Mouse (Mus musculus) mouse trophoblast stem cell (cell line): ENCODE results near the gene Tk1.
"Not testable (repeated sequence)": the region's sequence is repeated elsewhere in the genome, so short reads cannot be mapped to it uniquely, and the experiment has no call there.

Source experiments
- in situ Hi-C, 2 experiments: fragments of 300-500 bp; cut with MseI, MboI; formaldehyde crosslinking; loops; 2 replicates in 1 of 2; 3 replicates in 1 of 2; pipeline ENCODE4 v1.15.1; 2025

Tk1 gene

GRCm38 (mm10) chr11:117847593-117848215 lies 21.8 kb upstream of the Tk1 start:
- in situ Hi-C loops, result no loop called here

GRCm38 (mm10) chr11:117846640-117847039 lies 20.7 kb upstream of the Tk1 start:
- in situ Hi-C loops, result no loop called here

GRCm38 (mm10) chr11:117845651-117846050 lies 19.8 kb upstream of the Tk1 start:
- in situ Hi-C loops, result no loop called here

- in situ Hi-C loops, result no loop called here
Measured at GRCm38 (mm10) chr11:117844997-117845396, 19.1 kb upstream of the Tk1 start.

- in situ Hi-C loops, result no loop called here
Measured at GRCm38 (mm10) chr11:117843434-117843833, 17.5 kb upstream of the Tk1 start.

GRCm38 (mm10) chr11:117840910-117841309 lies 15.0 kb upstream of the Tk1 start:
- in situ Hi-C loops, result no loop called here

GRCm38 (mm10) chr11:117839021-117839420 lies 13.1 kb upstream of the Tk1 start:
- in situ Hi-C loops, result no loop called here

GRCm38 (mm10) chr11:117838572-117838971 lies 12.7 kb upstream of the Tk1 start:
- in situ Hi-C loops, result no loop called here

- in situ Hi-C loops, result no loop called here
Measured at GRCm38 (mm10) chr11:117836306-117836705, 10.4 kb upstream of the Tk1 start.

- in situ Hi-C loops, result no loop called here
Measured at GRCm38 (mm10) chr11:117834086-117834485, 8.2 kb upstream of the Tk1 start.

GRCm38 (mm10) chr11:117833509-117833908 lies 7.6 kb upstream of the Tk1 start:
- in situ Hi-C loops, result not testable (repeated sequence)

- in situ Hi-C loops, result no loop called here
Measured at GRCm38 (mm10) chr11:117832086-117832969, 6.4 kb upstream of the Tk1 start.

GRCm38 (mm10) chr11:117830401-117830800 lies 4.5 kb upstream of the Tk1 start:
- in situ Hi-C loops, result no loop called here

- in situ Hi-C loops, result no loop called here
Measured at GRCm38 (mm10) chr11:117829671-117830215, 3.9 kb upstream of the Tk1 start.

- in situ Hi-C loops, result no loop called here
Measured at GRCm38 (mm10) chr11:117828888-117829604, 3.2 kb upstream of the Tk1 start.

- in situ Hi-C loops, result no loop called here
Measured at GRCm38 (mm10) chr11:117828149-117828887, 2.4 kb upstream of the Tk1 start.

GRCm38 (mm10) chr11:117827386-117827785 lies 1.5 kb upstream of the Tk1 start:
- in situ Hi-C loops, result no loop called here

- in situ Hi-C loops, result no loop called here
Measured at GRCm38 (mm10) chr11:117826916-117827315, 1.0 kb upstream of the Tk1 start.

- in situ Hi-C loops, result no loop called here
Measured at GRCm38 (mm10) chr11:117826164-117826563, 272 bp upstream of the Tk1 start.

GRCm38 (mm10) chr11:117824060-117824969 lies 1.6 kb downstream of the Tk1 start:
- in situ Hi-C loops, result no loop called here
